Mouse (Mus musculus) kidney, adult 10 weeks (tissue): Measurements from ENCODE around the gene Tgfb1. TPM values are rescaled to one million over a fixed set of nuclear protein-coding genes. Genes with fewer than 3 reads are reported as not detected.

Experiments
- polyA plus RNA-seq: library from polyadenylated mRNA; stranded (reverse); fragments of 350-450 nt; fragmentation: Illumina TruSeq; extraction: RNeasy Lipid Tissue Mini Kit (QIAGEN cat#74804); gene quantifications from one replicate; pipeline ENCODE4 v1.2.3, GENCODE M21; 2014; ENCODE audit warnings: low read depth, low replicate concordance

Gene Tgfb1
- polyA plus RNA-seq: 1.0 TPM

GRCm38 (mm10) chr7:25686680-25687531, at the start of gene Tgfb1:
Gene Tgfb1 (plus strand): TSS chr7:25687002.

GRCm38 (mm10) chr7:25658657-25659472, 27.9 kb upstream of the Tgfb1 start, which contains the start of the genes Bckdha and Exosc5:
Gene Bckdha (minus strand): TSS chr7:25658981.
Gene Exosc5 (plus strand): TSS chr7:25659164.

GRCm38 (mm10) chr7:25674719-25675300, 12.0 kb upstream of the Tgfb1 start, which contains the start of gene Tmem91:
Gene Tmem91 (minus strand): TSS chr7:25675166.

GRCm38 (mm10) chr7:25680514-25681258, 6.1 kb upstream of the Tgfb1 start, which contains the start of gene B9d2:
Gene B9d2 (plus strand): TSS chr7:25680780.

GRCm38 (mm10) chr7:25718788-25719417, 32.1 kb downstream of the Tgfb1 start, which contains the start of gene Ccdc97:
Gene Ccdc97 (minus strand): TSS chr7:25719088.

Other genes starting within 250 kb of the Tgfb1 start
- gene Ceacam1, start 209.4 kb upstream of the Tgfb1 start, polyA plus RNA-seq: 89.5 TPM
- gene Ceacam2, start 147.1 kb upstream of the Tgfb1 start, polyA plus RNA-seq: 199 TPM
- 6.0 TPM for gene Erich4, start 71.1 kb upstream of the Tgfb1 start, polyA plus RNA-seq
- 28.8 TPM for gene Dmac2, start 67.6 kb upstream of the Tgfb1 start, polyA plus RNA-seq
- not detected for gene B3gnt8, start 60.3 kb upstream of the Tgfb1 start, polyA plus RNA-seq
- 0.61 TPM for gene Bckdha, start 28.0 kb upstream of the Tgfb1 start, polyA plus RNA-seq
- gene Exosc5, start 27.8 kb upstream of the Tgfb1 start, polyA plus RNA-seq: 0.32 TPM
- gene Tmem91, start 11.8 kb upstream of the Tgfb1 start, polyA plus RNA-seq: not detected
- gene B9d2, start 6.2 kb upstream of the Tgfb1 start, polyA plus RNA-seq: not detected
- gene Ccdc97, start 32.1 kb downstream of the Tgfb1 start, polyA plus RNA-seq: 2.3 TPM
- 26.8 TPM for gene Hnrnpul1, start 67.8 kb downstream of the Tgfb1 start, polyA plus RNA-seq
- gene Axl, start 101.7 kb downstream of the Tgfb1 start, polyA plus RNA-seq: 18.3 TPM
- gene Cyp2s1, start 129.9 kb downstream of the Tgfb1 start, polyA plus RNA-seq: 2.4 TPM
- gene Cyp2b10, start 210.6 kb downstream of the Tgfb1 start, polyA plus RNA-seq: not detected